Mouse (Mus musculus): ENCODE data around the gene Gm42742.
A peak's percentile ranks its signal among the peaks of the same experiment; 100 is the strongest.

The Gm42742 gene

GRCm38 (mm10) chr7:127020491-127020890 lies 406 bp downstream of the Gm42742 start:
- DNase-seq (ENCODE audit: extremely low spot score, low spot score) = peak; percentile 14

- no peak for DNase-seq (ENCODE audit: extremely low spot score, low spot score)
These were observed 866 bp downstream of the Gm42742 start for GRCm38 (mm10) chr7:127020031-127020430.

- DNase-seq (ENCODE audit: extremely low spot score, low spot score) = no peak
These were observed 1.5 kb downstream of the Gm42742 start for GRCm38 (mm10) chr7:127019306-127019960.

- no peak for DNase-seq (ENCODE audit: extremely low spot score, low spot score)
These were observed 2.2 kb downstream of the Gm42742 start for GRCm38 (mm10) chr7:127018416-127019305.

- peak; percentile 15 for DNase-seq (ENCODE audit: extremely low spot score, low spot score)
These were observed 2.9 kb downstream of the Gm42742 start for GRCm38 (mm10) chr7:127017950-127018345.

- DNase-seq (ENCODE audit: extremely low spot score, low spot score) = peak; percentile 98
These were observed 3.6 kb downstream of the Gm42742 start, which contains the start of gene Pagr1a for GRCm38 (mm10) chr7:127016971-127017949. Gene Pagr1a, minus strand, starts transcription at chr7:127017352.

- DNase-seq (ENCODE audit: extremely low spot score, low spot score) = no peak
These were observed 4.4 kb downstream of the Gm42742 start for GRCm38 (mm10) chr7:127016486-127016938.

GRCm38 (mm10) chr7:127016481-127016485 lies 4.6 kb downstream of the Gm42742 start, which contains the start of gene Pagr1b:
Gene Pagr1b, minus strand, starts transcription at chr7:127016484.
- DNase-seq (ENCODE audit: extremely low spot score, low spot score) = no peak

GRCm38 (mm10) chr7:127016081-127016480 lies 4.8 kb downstream of the Gm42742 start:
- DNase-seq (ENCODE audit: extremely low spot score, low spot score) = peak; percentile 51

- no peak for DNase-seq (ENCODE audit: extremely low spot score, low spot score)
These were observed 5.9 kb downstream of the Gm42742 start for GRCm38 (mm10) chr7:127014993-127015392.

- DNase-seq (ENCODE audit: extremely low spot score, low spot score) = peak; percentile 26
These were observed 6.6 kb downstream of the Gm42742 start, which contains the start of gene Mvp for GRCm38 (mm10) chr7:127014320-127014719. Gene Mvp, minus strand, starts transcription at chr7:127014621.

- no peak for DNase-seq (ENCODE audit: extremely low spot score, low spot score)
These were observed 7.5 kb downstream of the Gm42742 start for GRCm38 (mm10) chr7:127013385-127013784.

- no peak for DNase-seq (ENCODE audit: extremely low spot score, low spot score)
These were observed 8.1 kb downstream of the Gm42742 start for GRCm38 (mm10) chr7:127012845-127013244.

- no peak for DNase-seq (ENCODE audit: extremely low spot score, low spot score)
These were observed 8.5 kb downstream of the Gm42742 start for GRCm38 (mm10) chr7:127012374-127012773.

- DNase-seq (ENCODE audit: extremely low spot score, low spot score) = no peak
These were observed 9.2 kb downstream of the Gm42742 start for GRCm38 (mm10) chr7:127011717-127012116.

GRCm38 (mm10) chr7:127011051-127011450 lies 9.8 kb downstream of the Gm42742 start:
- no peak for DNase-seq (ENCODE audit: extremely low spot score, low spot score)

GRCm38 (mm10) chr7:127009307-127010085 lies 11.4 kb downstream of the Gm42742 start:
- DNase-seq (ENCODE audit: extremely low spot score, low spot score) = no peak

- DNase-seq (ENCODE audit: extremely low spot score, low spot score) = no peak
These were observed 12.5 kb downstream of the Gm42742 start for GRCm38 (mm10) chr7:127008239-127009019.

GRCm38 (mm10) chr7:127007313-127008024 lies 13.4 kb downstream of the Gm42742 start:
- no peak for DNase-seq (ENCODE audit: extremely low spot score, low spot score)

Measured in neural tube, embryonic 10.5 days (tissue).